ENCODE assay signal across 8 mouse cellular contexts in genomic region chr5:48599481-48600040, GRCm38 (mm10).
DNase-seq lines count a peak whose midpoint lies in the region; ATAC-seq and TF ChIP-seq lines count a peak whose summit lies in the region.

No protein-coding gene starts in this region.

- DNase-seq in heart, postnatal 25 days (ENCODE audit: low spot score), result no peak
- peak; percentile 59 for DNase-seq in brain, embryonic 14.5 days (ENCODE audit: low read depth)
- DNase-seq in adrenal gland, postnatal 14 days, result no peak
- no peak for DNase-seq in ovary, postnatal 36 days (ENCODE audit: low spot score)

- TF ChIP-seq POLR2A in brain, embryonic 14.5 days (IDR thresholded peaks at IDR 0.05; ENCODE audit: borderline replicate concordance, extremely low read depth, insufficient read depth, insufficient read length, poor library complexity, severe bottlenecking), result no peak

- peaks cover 20% of the 10 kb centered on the region for H3K27me3 ChIP-seq in heart, embryonic 13.5 days (replicated peaks)
- H3K27me3 ChIP-seq in forebrain, embryonic 13.5 days, result no peaks in the 10 kb centered on the region
- 0 out of 2 replicates have a peak, but pooled peaks cover 3% of the 10 kb centered on the region for H3K27me3 ChIP-seq in midbrain, embryonic 12.5 days

- 0 out of 2 replicates have a peak overlapping the region, but pooled peaks have one; percentile 19 for H3K9ac ChIP-seq in heart, embryonic 13.5 days
- peak overlapping the region; percentile 45; the same call in 1 of the 2 replicates for H3K9ac ChIP-seq in forebrain, embryonic 13.5 days
- H3K9ac ChIP-seq in midbrain, embryonic 12.5 days (replicated peaks), result 0 out of 2 replicates have a peak overlapping the region, but pooled peaks have one; percentile 26

- no peak for ATAC-seq in heart, embryonic 13.5 days (ENCODE audit: extremely low read depth, insufficient number of reproducible peaks, low FRiP score, low TSS enrichment)
- ATAC-seq in forebrain, embryonic 13.5 days, result peak; percentile 83
- ATAC-seq in midbrain, embryonic 12.5 days (ENCODE audit: low FRiP score, low read depth), result peak; percentile 80
- no peak for ATAC-seq in megakaryocyte, adult 5-6 weeks (ENCODE audit: poor library complexity, severe bottlenecking)

- no peaks in the 10 kb centered on the region for H3K9me3 ChIP-seq in heart, embryonic 13.5 days
- no peaks in the 10 kb centered on the region for H3K9me3 ChIP-seq in forebrain, embryonic 13.5 days (replicated peaks)
- H3K9me3 ChIP-seq in midbrain, embryonic 12.5 days, result no peaks in the 10 kb centered on the region

- peak overlapping the region; percentile 64 for H3K4me2 ChIP-seq in heart, embryonic 13.5 days
- H3K4me2 ChIP-seq in forebrain, embryonic 13.5 days, result peak overlapping the region; percentile 62
- peak overlapping the region; percentile 54 for H3K4me2 ChIP-seq in midbrain, embryonic 12.5 days (replicated peaks)

- peak overlapping the region; percentile 28 for H3K4me3 ChIP-seq in heart, embryonic 13.5 days
- peak overlapping the region; percentile 33 for H3K4me3 ChIP-seq in forebrain, embryonic 13.5 days
- peak overlapping the region; percentile 32 for H3K4me3 ChIP-seq in midbrain, embryonic 12.5 days

- intact Hi-C loops in heart, postnatal 25 days (cut with DNase I), result no loop called here

- WGBS in heart, embryonic 13.5 days, result 2% methylated on average over 12 of the region's 12 CpGs
- 1% methylated on average over 12 of the region's 12 CpGs for WGBS in forebrain, embryonic 13.5 days
- under 1% methylated on average over 12 of the region's 12 CpGs for WGBS in midbrain, embryonic 12.5 days

- H3K27ac ChIP-seq in heart, embryonic 13.5 days (replicated peaks), result no peak overlapping the region
- H3K27ac ChIP-seq in forebrain, embryonic 13.5 days, result no peak overlapping the region
- no peak overlapping the region for H3K27ac ChIP-seq in midbrain, embryonic 12.5 days (replicated peaks)

- TF ChIP-seq CTCF in brain, embryonic 14.5 days (IDR thresholded peaks at IDR 0.05; ENCODE audit: borderline replicate concordance, extremely low read depth, insufficient read depth, insufficient read length), result no peak

- 0 out of 2 replicates have a peak, but pooled peaks cover 7% of the 10 kb centered on the region for H3K4me1 ChIP-seq in heart, embryonic 13.5 days
- peaks cover 10% of the 10 kb centered on the region for H3K4me1 ChIP-seq in forebrain, embryonic 13.5 days
- H3K4me1 ChIP-seq in midbrain, embryonic 12.5 days, result peaks cover 13% of the 10 kb centered on the region

- H3K36me3 ChIP-seq in heart, embryonic 13.5 days, result no peaks in the 10 kb centered on the region
- H3K36me3 ChIP-seq in forebrain, embryonic 13.5 days (ENCODE audit: poor library complexity, severe bottlenecking), result no peaks in the 10 kb centered on the region
- no peaks in the 10 kb centered on the region for H3K36me3 ChIP-seq in midbrain, embryonic 12.5 days

Comparison
In these comparisons a context has a peak if more than half of its experiments do, and no peak if none do; other contexts are left out.
1. ATAC-seq: peak in forebrain, embryonic 13.5 days (single experiment) and midbrain, embryonic 12.5 days (single experiment); none in heart, embryonic 13.5 days (single experiment) and megakaryocyte, adult 5-6 weeks (single experiment).
2. Peak in every context shown above with its lines, with median percentiles within 50 percentile points of each other: H3K4me2 ChIP-seq, H3K4me3 ChIP-seq and H3K9ac ChIP-seq.